Mouse (Mus musculus) E14TG2a.4 (cell line): ENCODE data around the gene Tcf19.
"Not testable (repeated sequence)": the region's sequence is repeated elsewhere in the genome, so short reads cannot be mapped to it uniquely, and the experiment has no call there.

Experiments
- CTCF ChIP-seq: conservative IDR thresholded peaks from 2 replicates; pipeline ENCODE4 v1.5.1; 2014; ENCODE audit warnings: low read length
- NANOG ChIP-seq: IDR thresholded peaks from 2 replicates; pipeline ENCODE4 v1.6.1; 2014; ENCODE audit warnings: borderline replicate concordance, low read length, mixed read lengths
- POU5F1 ChIP-seq: IDR thresholded peaks from 2 replicates; pipeline ENCODE4 v1.6.1; 2014; ENCODE audit warnings: low read length, borderline replicate concordance

DNA sequence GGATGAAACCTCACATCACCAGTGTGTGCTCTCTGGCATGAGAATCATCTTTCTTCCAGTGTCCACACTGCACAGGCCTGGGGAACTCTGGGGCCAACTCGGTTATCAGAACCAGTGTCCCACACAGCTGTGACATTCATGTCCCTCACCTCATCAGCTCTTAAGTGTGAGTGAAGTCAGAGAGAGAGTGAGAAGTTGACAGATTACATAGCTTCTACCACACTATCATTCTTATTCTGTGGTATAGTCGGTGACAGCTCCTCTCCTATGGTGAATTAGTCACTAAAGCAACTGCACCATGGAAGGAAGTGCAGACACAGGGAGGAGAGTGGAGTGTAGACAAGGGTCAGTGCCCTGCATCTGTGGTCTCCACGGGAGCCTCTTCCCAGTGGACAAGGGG is 47.7 kb downstream of the Tcf19 start:
- not testable (repeated sequence) for TF ChIP-seq CTCF, POU5F1, NANOG
